In genomic region chr17:84480464-84481355, GRCm38 (mm10) we compare ENCODE assay signal across 9 mouse cellular contexts. TPM values are rescaled to one million over a fixed set of nuclear protein-coding genes. Genes with fewer than 3 reads are reported as not detected.
A peak's percentile ranks its signal among the peaks of the same experiment; 100 is the strongest.
DNase-seq lines count a peak whose midpoint lies in the region; ATAC-seq and TF ChIP-seq lines count a peak whose summit lies in the region.
"Had no signal": no experiment of that assay in that cellular context is flagged by ENCODE, and none has a peak within 500 bp of the region (broad histone marks: within the 10 kb centered on the region; RNA-seq: fewer than 3 reads in every experiment).

No protein-coding gene starts in this region.

- DNase-seq in kidney, adult 2 months, result peak; percentile 60
- DNase-seq in kidney, adult 11 months, result no peak
- DNase-seq in MN1 (ENCODE audit: low spot score), result peak; percentile 61
- DNase-seq in embryonic facial prominence, embryonic 11.5 days (ENCODE audit: low spot score), result peak; percentile 69
- peak; percentile 65 for DNase-seq in lung, embryonic 14.5 days
- no peak for DNase-seq in frontal cortex, postnatal 10 days (ENCODE audit: low spot score in 2 of 2)
- DNase-seq in thymus, postnatal 25 days, result no peak

- H3K4me2 ChIP-seq in embryonic facial prominence, embryonic 11.5 days (ENCODE audit: low read depth, low read length), result no peak overlapping the region
- H3K4me2 ChIP-seq in lung, embryonic 14.5 days, result no peak overlapping the region
- H3K4me2 ChIP-seq: limb, embryonic 13.5 days had no signal

- ATAC-seq in embryonic facial prominence, embryonic 11.5 days (replicated peaks; ENCODE audit: insufficient number of reproducible peaks, low FRiP score, low TSS enrichment, low read depth), result no peak
- no peak for ATAC-seq in lung, embryonic 14.5 days (ENCODE audit: insufficient read depth)

- no peaks in the 10 kb centered on the region for H3K36me3 ChIP-seq in kidney, adult 2 months (ENCODE audit: control insufficient read depth, insufficient read depth, low read length)
- H3K36me3 ChIP-seq in embryonic facial prominence, embryonic 11.5 days (replicated peaks; ENCODE audit: control insufficient read depth, insufficient read depth, low read depth, low read length), result no peaks in the 10 kb centered on the region
- H3K36me3 ChIP-seq in lung, embryonic 14.5 days (ENCODE audit: insufficient read depth), result no peaks in the 10 kb centered on the region
- no peaks in the 10 kb centered on the region for H3K36me3 ChIP-seq in small intestine, adult 2 months (ENCODE audit: control insufficient read depth, insufficient read depth, low read length)
- H3K36me3 ChIP-seq: limb, embryonic 13.5 days had no signal

- peak; percentile 60 for TF ChIP-seq CTCF in kidney, adult 2 months (conservative IDR thresholded peaks at IDR 0.05; ENCODE audit: insufficient read depth, insufficient read length, low read depth, low read length)
- TF ChIP-seq CTCF in lung, embryonic 14.5 days (IDR thresholded peaks at IDR 0.05; ENCODE audit: low read depth), result peak; percentile 72
- no peak for TF ChIP-seq CTCF in small intestine, adult 2 months (IDR thresholded peaks at IDR 0.05; ENCODE audit: extremely low read depth, insufficient read length, insufficient replicate concordance, low read depth, low read length)

- H3K4me1 ChIP-seq in kidney, adult 2 months (ENCODE audit: control insufficient read depth, insufficient read depth, low read length), result no peaks in the 10 kb centered on the region
- H3K4me1 ChIP-seq in embryonic facial prominence, embryonic 11.5 days (ENCODE audit: control insufficient read depth, insufficient read depth, low read length), result no peaks in the 10 kb centered on the region
- no peaks in the 10 kb centered on the region for H3K4me1 ChIP-seq in lung, embryonic 14.5 days (ENCODE audit: insufficient read depth)
- no peaks in the 10 kb centered on the region for H3K4me1 ChIP-seq in small intestine, adult 2 months (ENCODE audit: control insufficient read depth, insufficient read depth, insufficient read length, low read length)
- H3K4me1 ChIP-seq: limb, embryonic 13.5 days had no signal

- WGBS in kidney, adult 2 months, result 50% methylated on average over 15 of the region's 15 CpGs
- WGBS in embryonic facial prominence, embryonic 11.5 days, result 47% methylated on average over 15 of the region's 15 CpGs
- 50% methylated on average over 15 of the region's 15 CpGs for WGBS in lung, embryonic 14.5 days
- 40% methylated on average over 15 of the region's 15 CpGs for WGBS in small intestine, adult 2 months

- no peak overlapping the region for H3K27ac ChIP-seq in kidney, adult 2 months (ENCODE audit: insufficient read depth, low read depth, low read length)
- no peak overlapping the region for H3K27ac ChIP-seq in embryonic facial prominence, embryonic 11.5 days (replicated peaks; ENCODE audit: low read depth, low read length)
- H3K27ac ChIP-seq in lung, embryonic 14.5 days (ENCODE audit: low read depth), result no peak overlapping the region; the same call in 1 of the 2 replicates
- peak overlapping the region; percentile 62; the same call in 1 of the 2 replicates for H3K27ac ChIP-seq in small intestine, adult 2 months (ENCODE audit: insufficient read depth, low read depth, low read length)
- H3K27ac ChIP-seq: limb, embryonic 13.5 days had no signal

- H3K4me3 ChIP-seq in kidney, adult 2 months (ENCODE audit: insufficient read depth, low read depth, low read length), result no peak overlapping the region
- H3K4me3 ChIP-seq in embryonic facial prominence, embryonic 11.5 days (ENCODE audit: low read depth, low read length), result no peak overlapping the region
- H3K4me3 ChIP-seq in lung, embryonic 14.5 days (ENCODE audit: low read depth, low read length), result no peak overlapping the region
- H3K4me3 ChIP-seq in small intestine, adult 2 months (ENCODE audit: low read depth, low read length), result no peak overlapping the region
- H3K4me3 ChIP-seq: limb, embryonic 13.5 days had no signal

- no peaks in the 10 kb centered on the region for H3K9me3 ChIP-seq in embryonic facial prominence, embryonic 11.5 days (replicated peaks; ENCODE audit: control insufficient read depth, low read length)
- no peaks in the 10 kb centered on the region for H3K9me3 ChIP-seq in lung, embryonic 14.5 days (ENCODE audit: low read depth, low read length)
- H3K9me3 ChIP-seq: limb, embryonic 13.5 days had no signal

- no peak for TF ChIP-seq POLR2A in kidney, adult 2 months (IDR thresholded peaks at IDR 0.05; ENCODE audit: low read depth, low read length)
- TF ChIP-seq POLR2A in small intestine, adult 2 months (IDR thresholded peaks at IDR 0.05; ENCODE audit: low read depth, low read length), result no peak

- no peaks in the 10 kb centered on the region for H3K27me3 ChIP-seq in kidney, adult 2 months (replicated peaks; ENCODE audit: control insufficient read depth, insufficient read depth, low read length)
- H3K27me3 ChIP-seq in embryonic facial prominence, embryonic 11.5 days (ENCODE audit: control insufficient read depth, insufficient read depth, low read length), result no peaks in the 10 kb centered on the region
- H3K27me3 ChIP-seq in lung, embryonic 14.5 days (ENCODE audit: insufficient read depth, low read length), result no peaks in the 10 kb centered on the region
- H3K27me3 ChIP-seq in small intestine, adult 2 months (ENCODE audit: control insufficient read depth, insufficient read depth, low read length), result no peaks in the 10 kb centered on the region
- H3K27me3 ChIP-seq: limb, embryonic 13.5 days had no signal

- H3K9ac ChIP-seq in embryonic facial prominence, embryonic 11.5 days (replicated peaks; ENCODE audit: low read length), result no peak overlapping the region
- H3K9ac ChIP-seq in lung, embryonic 14.5 days, result no peak overlapping the region
- H3K9ac ChIP-seq: limb, embryonic 13.5 days had no signal

RNA-seq across cellular contexts. Expression of gene Thada, which starts 14.7 kb away (rescaled TPM):
- polyA plus RNA-seq in kidney, adult 2 months (2012; rRNA removed), result 9.4 and 10.1 TPM in 2 replicates
- 8.2 and 8.7 TPM in 2 replicates for polyA plus RNA-seq in embryonic facial prominence, embryonic 11.5 days (2014; fragmentation: Nextera tagmentation; extraction: Ambion mirVana)
- 12.1 and 14.5 TPM in 2 replicates for polyA plus RNA-seq in lung, embryonic 14.5 days (2014; fragmentation: Nextera tagmentation; extraction: Ambion mirVana)
- 3.5 and 4.6 TPM in 2 replicates for polyA plus RNA-seq in small intestine, adult 2 months (2012; rRNA removed)

RNA-seq across cellular contexts. Expression of gene Plekhh2, which starts 31.0 kb away (rescaled TPM):
- 3.2 and 3.4 TPM in 2 replicates for polyA plus RNA-seq in kidney, adult 2 months (2012; rRNA removed)
- 5.1 and 5.6 TPM in 2 replicates for polyA plus RNA-seq in embryonic facial prominence, embryonic 11.5 days (2014; fragmentation: Nextera tagmentation; extraction: Ambion mirVana)
- 11.1 and 13.0 TPM in 2 replicates for polyA plus RNA-seq in lung, embryonic 14.5 days (2014; fragmentation: Nextera tagmentation; extraction: Ambion mirVana)
- 1.1 and 1.8 TPM in 2 replicates for polyA plus RNA-seq in small intestine, adult 2 months (2012; rRNA removed)

Comparison
In these comparisons a context has a peak if more than half of its experiments do, and no peak if none do; other contexts are left out.
1. DNase-seq: peak in kidney, adult 2 months (single experiment), MN1 (single experiment), embryonic facial prominence, embryonic 11.5 days (single experiment) and lung, embryonic 14.5 days (single experiment); none in kidney, adult 11 months (single experiment), frontal cortex, postnatal 10 days (0 of 2) and thymus, postnatal 25 days (single experiment).